Mouse (Mus musculus): Measurements from ENCODE around the gene Ipo11. TPM values are rescaled to one million over a fixed set of nuclear protein-coding genes. Genes with fewer than 3 reads are reported as not detected.

Ipo11 gene
- total and polyA plus RNA-seq, 3 experiments: 41.2 to 91.5 (median 52.4) TPM

DNA sequence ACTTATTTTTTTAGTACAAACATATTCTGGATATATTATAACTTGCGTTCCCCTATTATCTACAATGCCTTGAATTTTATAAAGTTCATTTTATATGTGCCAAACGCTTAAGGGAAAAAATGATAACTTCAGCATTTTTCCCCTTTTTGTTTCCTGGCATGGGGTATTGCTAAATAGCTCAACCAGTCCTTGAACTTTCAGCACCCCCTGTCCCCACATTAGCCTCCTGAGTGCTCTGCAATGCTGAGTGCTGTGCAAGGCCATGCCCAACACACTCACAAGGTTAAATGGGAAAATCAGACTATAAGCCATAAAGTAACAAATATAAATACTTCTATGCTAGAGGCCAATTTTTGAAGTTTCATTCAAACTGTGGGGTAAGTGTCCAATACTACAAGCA is 128.4 kb downstream of the Ipo11 start:
- no peaks in the 10 kb centered on the region for H3K27me3 ChIP-seq (replicated peaks)
- H3K4me2 ChIP-seq (ENCODE audit: insufficient read depth, low read depth, poor library complexity, severe bottlenecking): no peak overlapping the region
- H3K27ac ChIP-seq (ENCODE audit: insufficient read depth, low read depth): no peak overlapping the region
- in situ Hi-C loops (cut with MboI; ENCODE audit: low pct_ligation_motif_present, low pct_unique_long_range_greater_than_20kb, low sequenced_read_pairs): no loop called here
- dilution Hi-C loops (cut with MboI; ENCODE audit: extremely low pct_ligation_motif_present, extremely low pct_unique_long_range_greater_than_20kb, low sequenced_read_pairs): no loop called here
- DNase-seq (ENCODE audit: extremely low read depth): no peak
- no peak overlapping the region for H3K9ac ChIP-seq (ENCODE audit: insufficient read depth, low read depth)
- no peak overlapping the region for H3K4me3 ChIP-seq (replicated peaks in 1 of 3; ENCODE audit: low read depth in 2 of 3, low read length in 2 of 3, poor library complexity in 1 of 3)
- H3K4me1 ChIP-seq (ENCODE audit: control insufficient read depth in 1 of 2, insufficient read depth in 2 of 2): peaks cover 0 to 15% of the 10 kb centered on the region in 2 experiments; a peak in 2 of 4 replicates
- H3K9me3 ChIP-seq (replicated peaks; ENCODE audit: low read length): no peaks in the 10 kb centered on the region
- TF ChIP-seq ZKSCAN1 (IDR thresholded peaks at IDR 0.05; ENCODE audit: borderline replicate concordance, low read depth, low read length): no peak
- TF ChIP-seq EP300 (IDR thresholded peaks at IDR 0.05; ENCODE audit: low read length): no peak
- TF ChIP-seq ETS1 (conservative IDR thresholded peaks at IDR 0.05; ENCODE audit: low read depth, low read length): no peak
- TF ChIP-seq MAX (IDR thresholded peaks at IDR 0.05; ENCODE audit: low read length): no peak
- no peak for TF ChIP-seq CHD2 (IDR thresholded peaks at IDR 0.05; ENCODE audit: low read length)
- no peak for TF ChIP-seq USF2 (conservative IDR thresholded peaks at IDR 0.05; ENCODE audit: low read depth, low read length)
- no peak for TF ChIP-seq PAX5 (IDR thresholded peaks at IDR 0.05; ENCODE audit: low read length)
- TF ChIP-seq KAT2A (IDR thresholded peaks at IDR 0.05; ENCODE audit: insufficient replicate concordance, low read length): no peak
- TF ChIP-seq MAZ (IDR thresholded peaks at IDR 0.05; ENCODE audit: low read depth, low read length): no peak
- no peak for TF ChIP-seq ZC3H11A (IDR thresholded peaks at IDR 0.05; ENCODE audit: low read depth, low read length)
- TF ChIP-seq POLR2AphosphoS2 (IDR thresholded peaks at IDR 0.05; ENCODE audit: low read depth, low read length): no peak
- TF ChIP-seq MXI1 (IDR thresholded peaks at IDR 0.05; ENCODE audit: low read depth, low read length): no peak
- TF ChIP-seq RAD21 (IDR thresholded peaks at IDR 0.05; ENCODE audit: low read depth, low read length): no peak
- no peak for TF ChIP-seq HCFC1 (IDR thresholded peaks at IDR 0.05; ENCODE audit: low read depth, low read length)
- H3K36me3 ChIP-seq (replicated peaks in 1 of 2; ENCODE audit: control insufficient read depth in 1 of 2, insufficient read depth in 1 of 2, low read length in 1 of 2): peaks cover 17 to 67% of the 10 kb centered on the region in 2 experiments
- no peaks in the 10 kb centered on the region for H3K79me2 ChIP-seq (replicated peaks; ENCODE audit: control insufficient read depth, extremely low read depth, insufficient read depth, poor library complexity, severe bottlenecking)

DNA sequence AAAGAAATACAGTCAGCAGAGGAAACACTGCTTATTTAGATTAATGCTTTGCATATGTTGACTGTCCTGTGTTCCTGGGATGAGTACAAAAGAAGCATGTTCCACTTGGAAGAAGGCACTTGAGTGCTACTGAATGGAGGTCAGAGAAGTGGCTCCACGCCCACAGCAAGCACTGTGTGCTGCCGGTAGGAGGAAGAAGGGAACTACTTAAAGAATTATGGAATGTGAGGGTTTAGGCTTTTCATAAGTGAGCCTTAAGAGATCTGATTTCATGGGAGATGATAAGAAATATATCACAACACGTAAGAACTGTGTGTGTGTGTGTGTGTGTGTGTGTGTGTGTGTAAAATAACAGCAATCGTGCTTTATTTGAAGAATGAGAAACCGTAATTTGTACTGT is 129.5 kb downstream of the Ipo11 start:
- Histone ChIP-seq H3K4me2 (ENCODE audit: insufficient read depth, low read depth, poor library complexity, severe bottlenecking) (no peak overlapping the region), H3K36me3 (replicated peaks in 1 of 2; ENCODE audit: control insufficient read depth in 1 of 2, insufficient read depth in 1 of 2, low read length in 1 of 2) (peaks cover 19 to 73% of the 10 kb centered on the region in 2 experiments), H3K4me1 (ENCODE audit: control insufficient read depth in 1 of 2, insufficient read depth in 2 of 2) (peaks cover 0 to 5% of the 10 kb centered on the region in 2 experiments; a peak in 2 of 4 replicates), H3K27ac (ENCODE audit: insufficient read depth, low read depth) (no peak overlapping the region), H3K9me3 (replicated peaks; ENCODE audit: low read length) (no peaks in the 10 kb centered on the region), H3K4me3 (replicated peaks in 1 of 3; ENCODE audit: low read depth in 2 of 3, low read length in 2 of 3, poor library complexity in 1 of 3) (no peak overlapping the region), H3K27me3 (replicated peaks) (no peaks in the 10 kb centered on the region), H3K79me2 (replicated peaks; ENCODE audit: control insufficient read depth, extremely low read depth, insufficient read depth, poor library complexity, severe bottlenecking) (no peaks in the 10 kb centered on the region), H3K9ac (ENCODE audit: insufficient read depth, low read depth) (no peak overlapping the region)
- in situ Hi-C loops (cut with MboI; ENCODE audit: low pct_ligation_motif_present, low pct_unique_long_range_greater_than_20kb, low sequenced_read_pairs): no loop called here
- DNase-seq (ENCODE audit: extremely low read depth): no peak
- dilution Hi-C loops (cut with MboI; ENCODE audit: extremely low pct_ligation_motif_present, extremely low pct_unique_long_range_greater_than_20kb, low sequenced_read_pairs): no loop called here
- no peak for TF ChIP-seq HCFC1 (IDR thresholded peaks at IDR 0.05; ENCODE audit: low read depth, low read length)
- no peak for TF ChIP-seq BHLHE40 (IDR thresholded peaks at IDR 0.05; ENCODE audit: low read depth, low read length)
- TF ChIP-seq NELFE (IDR thresholded peaks at IDR 0.05; ENCODE audit: low read depth, low read length): no peak
